16 mouse cellular contexts compared by ENCODE assay signal in the genomic region with DNA sequence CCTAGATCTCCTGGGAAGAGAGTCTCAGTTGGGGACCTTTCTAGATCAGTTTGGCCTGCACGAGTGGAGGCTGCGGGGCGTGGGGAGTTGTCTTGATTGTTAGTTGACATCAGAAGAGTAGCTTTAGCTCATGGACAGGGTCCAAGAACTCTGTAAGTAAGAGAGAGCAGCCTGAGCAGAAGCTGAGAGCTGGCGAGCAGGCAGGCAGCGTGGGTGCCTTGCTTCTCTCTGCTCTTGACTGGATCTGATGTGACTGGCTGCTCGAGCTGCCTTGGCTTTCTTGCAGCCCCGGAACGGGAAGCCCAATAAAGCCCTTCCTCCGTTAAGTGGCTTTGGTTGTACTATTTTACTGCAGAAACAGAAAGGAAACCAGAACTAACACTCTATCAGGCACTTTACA. TPM values are rescaled to one million over a fixed set of nuclear protein-coding genes. Genes with fewer than 3 reads are reported as not detected.
DNase-seq lines count a peak whose midpoint lies in the region; ATAC-seq and TF ChIP-seq lines count a peak whose summit lies in the region.
"Had no signal": no experiment of that assay in that cellular context is flagged by ENCODE, and none has a peak within 500 bp of the region (broad histone marks: within the 10 kb centered on the region; RNA-seq: fewer than 3 reads in every experiment).

No protein-coding gene starts in this region.

- H3K27me3 ChIP-seq in forebrain, embryonic 14.5 days (replicated peaks; ENCODE audit: control insufficient read depth, insufficient read depth, low read length), result no peaks in the 10 kb centered on the region
- H3K27me3 ChIP-seq in forebrain, embryonic 10.5 days (ENCODE audit: poor library complexity, severe bottlenecking), result no peaks in the 10 kb centered on the region
- no peaks in the 10 kb centered on the region for H3K27me3 ChIP-seq in lung, embryonic 14.5 days (ENCODE audit: insufficient read depth, low read length)
- no peaks in the 10 kb centered on the region for H3K27me3 ChIP-seq in forebrain, embryonic 11.5 days (ENCODE audit: control insufficient read depth, insufficient read depth, low read length)
- H3K27me3 ChIP-seq: forebrain, embryonic 15.5 days; midbrain, embryonic 12.5 days; neural tube, embryonic 12.5 days had no signal

- no peak for DNase-seq in forebrain, embryonic 14.5 days (ENCODE audit: low spot score)
- DNase-seq in forebrain, embryonic 10.5 days (ENCODE audit: extremely low spot score, low spot score), result no peak
- peak; percentile 12 for DNase-seq in lung, embryonic 14.5 days
- DNase-seq in lung, adult 2 months, result no peak
- peak; percentile 5 for DNase-seq in layer of hippocampus, adult 9-10 months (ENCODE audit: low spot score)
- peak; percentile 11 for DNase-seq in right cerebral cortex, postnatal 25 days
- no peak for DNase-seq in forebrain, embryonic 11.5 days (ENCODE audit: low spot score)
- no peak for DNase-seq in ovary, postnatal 36 days (ENCODE audit: low spot score)
- DNase-seq: B cell, adult 2 months; cerebellum, adult 11 months; heart, postnatal 36 days; liver, postnatal 0 days had no signal

- H3K27ac ChIP-seq in forebrain, embryonic 14.5 days (ENCODE audit: low read depth, low read length), result no peak overlapping the region
- no peak overlapping the region for H3K27ac ChIP-seq in forebrain, embryonic 10.5 days
- H3K27ac ChIP-seq in lung, embryonic 14.5 days (ENCODE audit: low read depth), result no peak overlapping the region
- H3K27ac ChIP-seq in forebrain, embryonic 11.5 days (ENCODE audit: low read depth, low read length), result no peak overlapping the region
- H3K27ac ChIP-seq: forebrain, embryonic 15.5 days; midbrain, embryonic 12.5 days; neural tube, embryonic 12.5 days had no signal

- no peak for TF ChIP-seq POLR2A in lung, adult 2 months (IDR thresholded peaks at IDR 0.05; ENCODE audit: borderline replicate concordance, extremely low read depth, low read depth, low read length)

- WGBS in forebrain, embryonic 14.5 days, result 85% methylated on average over 9 of the region's 9 CpGs
- WGBS in forebrain, embryonic 10.5 days, result 85% methylated on average over 9 of the region's 9 CpGs
- 47% methylated on average over 9 of the region's 9 CpGs for WGBS in lung, embryonic 14.5 days
- WGBS in lung, adult 2 months, result 43% methylated on average over 9 of the region's 9 CpGs
- WGBS in forebrain, embryonic 11.5 days, result 86% methylated on average over 9 of the region's 9 CpGs

- no peak overlapping the region for H3K9ac ChIP-seq in forebrain, embryonic 14.5 days (ENCODE audit: low read length)
- no peak overlapping the region for H3K9ac ChIP-seq in lung, embryonic 14.5 days
- H3K9ac ChIP-seq in forebrain, embryonic 11.5 days (ENCODE audit: low read length), result no peak overlapping the region
- H3K9ac ChIP-seq: forebrain, embryonic 15.5 days; liver, postnatal 0 days; midbrain, embryonic 12.5 days; neural tube, embryonic 12.5 days had no signal

- 0 out of 2 replicates have a peak, but pooled peaks have one; percentile 18 for ATAC-seq in forebrain, embryonic 14.5 days
- ATAC-seq in lung, embryonic 14.5 days (ENCODE audit: insufficient read depth), result peak; percentile 24; the same call in 1 of the 2 replicates
- no peak for ATAC-seq in forebrain, embryonic 11.5 days (replicated peaks; ENCODE audit: low FRiP score)
- ATAC-seq: forebrain, embryonic 15.5 days; intestine, postnatal 0 days; liver, postnatal 0 days had no signal

- no peaks in the 10 kb centered on the region for H3K4me1 ChIP-seq in forebrain, embryonic 14.5 days (ENCODE audit: control insufficient read depth, insufficient read depth, low read length)
- no peaks in the 10 kb centered on the region for H3K4me1 ChIP-seq in forebrain, embryonic 10.5 days
- no peaks in the 10 kb centered on the region for H3K4me1 ChIP-seq in lung, embryonic 14.5 days (ENCODE audit: insufficient read depth)
- H3K4me1 ChIP-seq in lung, adult 2 months (ENCODE audit: control insufficient read depth, insufficient read depth, low read length), result no peaks in the 10 kb centered on the region
- H3K4me1 ChIP-seq in forebrain, embryonic 11.5 days (replicated peaks; ENCODE audit: control insufficient read depth, insufficient read depth, low read length), result no peaks in the 10 kb centered on the region
- H3K4me1 ChIP-seq: forebrain, embryonic 15.5 days; midbrain, embryonic 12.5 days; neural tube, embryonic 12.5 days had no signal

- no peak overlapping the region for H3K4me2 ChIP-seq in forebrain, embryonic 14.5 days (ENCODE audit: low read length)
- no peak overlapping the region for H3K4me2 ChIP-seq in lung, embryonic 14.5 days
- H3K4me2 ChIP-seq in forebrain, embryonic 11.5 days (ENCODE audit: low read depth, low read length, severe bottlenecking), result no peak overlapping the region
- H3K4me2 ChIP-seq: forebrain, embryonic 15.5 days; midbrain, embryonic 12.5 days; neural tube, embryonic 12.5 days had no signal

- no peaks in the 10 kb centered on the region for H3K9me3 ChIP-seq in forebrain, embryonic 14.5 days (replicated peaks; ENCODE audit: control insufficient read depth, low read length)
- no peaks in the 10 kb centered on the region for H3K9me3 ChIP-seq in forebrain, embryonic 10.5 days
- no peaks in the 10 kb centered on the region for H3K9me3 ChIP-seq in lung, embryonic 14.5 days (ENCODE audit: low read depth, low read length)
- no peaks in the 10 kb centered on the region for H3K9me3 ChIP-seq in forebrain, embryonic 11.5 days (ENCODE audit: control insufficient read depth, low read length)
- H3K9me3 ChIP-seq: forebrain, embryonic 15.5 days; midbrain, embryonic 12.5 days; neural tube, embryonic 12.5 days had no signal

- TF ChIP-seq CTCF in lung, embryonic 14.5 days (IDR thresholded peaks at IDR 0.05; ENCODE audit: low read depth), result no peak
- TF ChIP-seq CTCF in lung, adult 2 months (IDR thresholded peaks at IDR 0.05; ENCODE audit: insufficient read depth, low read length), result no peak

- no peak overlapping the region for H3K4me3 ChIP-seq in forebrain, embryonic 14.5 days (ENCODE audit: low read depth, low read length)
- no peak overlapping the region for H3K4me3 ChIP-seq in forebrain, embryonic 10.5 days
- H3K4me3 ChIP-seq in lung, embryonic 14.5 days (ENCODE audit: low read depth, low read length), result no peak overlapping the region
- H3K4me3 ChIP-seq in lung, adult 2 months (replicated peaks; ENCODE audit: extremely low read depth, low read depth, low read length), result no peak overlapping the region
- H3K4me3 ChIP-seq in forebrain, embryonic 11.5 days (ENCODE audit: low read depth, low read length), result no peak overlapping the region
- H3K4me3 ChIP-seq: forebrain, embryonic 15.5 days; midbrain, embryonic 12.5 days; neural tube, embryonic 12.5 days had no signal

- no peaks in the 10 kb centered on the region for H3K36me3 ChIP-seq in forebrain, embryonic 14.5 days (ENCODE audit: control insufficient read depth, insufficient read depth, low read length)
- no peaks in the 10 kb centered on the region for H3K36me3 ChIP-seq in forebrain, embryonic 10.5 days (replicated peaks)
- no peaks in the 10 kb centered on the region for H3K36me3 ChIP-seq in lung, embryonic 14.5 days (ENCODE audit: insufficient read depth)
- H3K36me3 ChIP-seq in forebrain, embryonic 11.5 days (ENCODE audit: control insufficient read depth, insufficient read depth, low read length), result no peaks in the 10 kb centered on the region
- H3K36me3 ChIP-seq: forebrain, embryonic 15.5 days; midbrain, embryonic 12.5 days; neural tube, embryonic 12.5 days had no signal

RNA-seq across cellular contexts. Expression of a gene that starts 42.3 kb away (rescaled TPM):
- polyA plus RNA-seq in forebrain, embryonic 14.5 days (2014; fragmentation: Nextera tagmentation; extraction: Ambion mirVana), result 158 and 215 TPM in 2 replicates
- polyA plus RNA-seq in forebrain, embryonic 10.5 days (2016; fragmentation: Nextera tagmentation; extraction: Ambion mirVana), result 86.1 and 91.3 TPM in 2 replicates
- 229 and 231 TPM in 2 replicates for polyA plus RNA-seq in lung, embryonic 14.5 days (2014; fragmentation: Nextera tagmentation; extraction: Ambion mirVana)
- 650 and 760 TPM in 2 replicates for polyA plus RNA-seq in lung, adult 2 months (2012; rRNA removed)
- polyA plus RNA-seq in forebrain, embryonic 11.5 days (2014; fragmentation: Nextera tagmentation; extraction: Ambion mirVana), result 133 and 134 TPM in 2 replicates

Comparison
In these comparisons a context has a peak if more than half of its experiments do, and no peak if none do; other contexts are left out.
1. DNase-seq: peak in lung, embryonic 14.5 days (single experiment), layer of hippocampus, adult 9-10 months (single experiment) and right cerebral cortex, postnatal 25 days (single experiment); none in forebrain, embryonic 14.5 days (single experiment), forebrain, embryonic 10.5 days (single experiment), lung, adult 2 months (single experiment), forebrain, embryonic 11.5 days (single experiment) and ovary, postnatal 36 days (single experiment).